Mouse (Mus musculus) kidney, postnatal 14 days (tissue): ENCODE measurements around the gene Sult1a1.

Experiments
- DNase-seq: peaks from one replicate; pipeline ENCODE4 v3.0.0; 2022; ENCODE audit warnings: mixed read lengths

Gene Sult1a1

GRCm38 (mm10) chr7:126657522-126657921 lies 18.7 kb downstream of the Sult1a1 start:
- no peak for DNase-seq

GRCm38 (mm10) chr7:126655695-126656094 lies 20.5 kb downstream of the Sult1a1 start:
- DNase-seq = no peak

GRCm38 (mm10) chr7:126653991-126654390 lies 22.2 kb downstream of the Sult1a1 start:
- no peak for DNase-seq

GRCm38 (mm10) chr7:126650852-126651251 lies 25.4 kb downstream of the Sult1a1 start:
- no peak for DNase-seq

- peak; percentile 96 for DNase-seq
These were observed 26.8 kb downstream of the Sult1a1 start, which contains the start of gene Sgf29 for GRCm38 (mm10) chr7:126649231-126650051. Gene Sgf29 (plus strand): TSS chr7:126649309.

- no peak for DNase-seq
These were observed 27.7 kb downstream of the Sult1a1 start for GRCm38 (mm10) chr7:126648486-126648885.

GRCm38 (mm10) chr7:126645708-126646107 lies 30.5 kb downstream of the Sult1a1 start:
- peak; percentile 45 for DNase-seq

- no peak for DNase-seq
These were observed 31.3 kb downstream of the Sult1a1 start for GRCm38 (mm10) chr7:126644914-126645313.

- DNase-seq = no peak
These were observed 31.9 kb downstream of the Sult1a1 start for GRCm38 (mm10) chr7:126644345-126644744.

GRCm38 (mm10) chr7:126643244-126643617 lies 33.0 kb downstream of the Sult1a1 start:
- DNase-seq = peak; percentile 48

GRCm38 (mm10) chr7:126642545-126643243 lies 33.5 kb downstream of the Sult1a1 start:
- DNase-seq = no peak

- DNase-seq = peak; percentile 63
These were observed 39.3 kb downstream of the Sult1a1 start for GRCm38 (mm10) chr7:126636733-126637520.

- no peak for DNase-seq
These were observed 40.9 kb downstream of the Sult1a1 start for GRCm38 (mm10) chr7:126635375-126635774.

- DNase-seq = no peak
These were observed 43.8 kb downstream of the Sult1a1 start for GRCm38 (mm10) chr7:126632478-126632877.

GRCm38 (mm10) chr7:126630824-126631518 lies 45.3 kb downstream of the Sult1a1 start, which contains the start of gene Nupr1:
Gene Nupr1 (minus strand): TSS chr7:126630861.
- DNase-seq = no peak

GRCm38 (mm10) chr7:126629915-126630314 lies 46.3 kb downstream of the Sult1a1 start:
- no peak for DNase-seq

GRCm38 (mm10) chr7:126628111-126628510 lies 48.1 kb downstream of the Sult1a1 start:
- peak; percentile 30 for DNase-seq

- no peak for DNase-seq
These were observed 50.2 kb downstream of the Sult1a1 start for GRCm38 (mm10) chr7:126625807-126626600.

- DNase-seq = peak; percentile 80
These were observed 50.9 kb downstream of the Sult1a1 start for GRCm38 (mm10) chr7:126625369-126625768.

GRCm38 (mm10) chr7:126624774-126625173 lies 51.5 kb downstream of the Sult1a1 start:
- no peak for DNase-seq

GRCm38 (mm10) chr7:126623381-126623780 lies 52.9 kb downstream of the Sult1a1 start:
- DNase-seq = no peak
